Mouse (Mus musculus): ENCODE measurements around the gene Ube2l6. TPM values are rescaled to one million over a fixed set of nuclear protein-coding genes. Genes with fewer than 3 reads are reported as not detected.
A peak's percentile ranks its signal among the peaks of the same experiment; 100 is the strongest.

The Ube2l6 gene
- 23.2 and 29.0 TPM in 2 replicates for polyA plus RNA-seq (2016; fragmentation: Nextera tagmentation; extraction: Ambion mirVana)

- H3K36me3 ChIP-seq: no peaks in the 10 kb centered on the region
- peak; percentile 76 for ATAC-seq (ENCODE audit: insufficient number of reproducible peaks, insufficient read depth, low FRiP score, low TSS enrichment, low read depth)
- H3K27ac ChIP-seq: 0 out of 2 replicates have a peak within 1 kb of the TSS, but pooled peaks have one; percentile 41
- H3K4me1 ChIP-seq (replicated peaks): no peaks in the 10 kb centered on the region
- H3K27me3 ChIP-seq: no peaks in the 10 kb centered on the region
- H3K4me3 ChIP-seq (replicated peaks): peak within 1 kb of the TSS; percentile 63
- peak within 1 kb of the TSS; percentile 67 for H3K9ac ChIP-seq (replicated peaks)
- H3K4me2 ChIP-seq: peak within 1 kb of the TSS; percentile 98
- peaks cover 9% of the 10 kb centered on the region; the same call in 1 of the 2 replicates for H3K9me3 ChIP-seq
- 0% methylated on average over 21 of the region's 21 CpGs for WGBS
Measured at GRCm38 (mm10) chr2:84798493-84798921, at the start of gene Ube2l6. Gene Ube2l6 (plus strand): TSS chr2:84798828.

GRCm38 (mm10) chr2:84750115-84750514 is 48.5 kb upstream of the Ube2l6 start:
- Histone ChIP-seq H3K9me3 (no peaks in the 10 kb centered on the region), H3K4me1 (replicated peaks) (no peaks in the 10 kb centered on the region), H3K4me3 (replicated peaks) (no peak overlapping the region), H3K4me2 (no peak overlapping the region), H3K27ac (no peak overlapping the region), H3K36me3 (no peaks in the 10 kb centered on the region), H3K27me3 (no peaks in the 10 kb centered on the region), H3K9ac (replicated peaks) (no peak overlapping the region)
- ATAC-seq (ENCODE audit: insufficient number of reproducible peaks, insufficient read depth, low FRiP score, low TSS enrichment, low read depth): no peak
- WGBS: 81% methylated on average over 6 of the region's 6 CpGs

GRCm38 (mm10) chr2:84756245-84756644 is 42.4 kb upstream of the Ube2l6 start:
- no peaks in the 10 kb centered on the region for H3K27me3 ChIP-seq
- H3K36me3 ChIP-seq: no peaks in the 10 kb centered on the region
- 64% methylated on average over 5 of the region's 5 CpGs for whole genome bisulfite sequencing
- no peaks in the 10 kb centered on the region for H3K9me3 ChIP-seq
- no peak overlapping the region for H3K27ac ChIP-seq
- H3K9ac ChIP-seq (replicated peaks): no peak overlapping the region
- H3K4me2 ChIP-seq: no peak overlapping the region
- ATAC-seq (ENCODE audit: insufficient number of reproducible peaks, insufficient read depth, low FRiP score, low TSS enrichment, low read depth): no peak
- H3K4me3 ChIP-seq (replicated peaks): no peak overlapping the region
- H3K4me1 ChIP-seq (replicated peaks): no peaks in the 10 kb centered on the region

- no peaks in the 10 kb centered on the region for H3K36me3 ChIP-seq
- 58% methylated on average over 7 of the region's 7 CpGs for WGBS
Measured at GRCm38 (mm10) chr2:84757026-84757682, 41.5 kb upstream of the Ube2l6 start.

GRCm38 (mm10) chr2:84758542-84759127 is 40.0 kb upstream of the Ube2l6 start:
- 3% methylated on average over 2 of the region's 2 CpGs for WGBS
- no peak overlapping the region for H3K4me3 ChIP-seq (replicated peaks)
- H3K4me1 ChIP-seq (replicated peaks): no peaks in the 10 kb centered on the region
- no peak overlapping the region for H3K27ac ChIP-seq
- peak; percentile 28; the same call in 1 of the 2 replicates for ATAC-seq (ENCODE audit: insufficient number of reproducible peaks, insufficient read depth, low FRiP score, low TSS enrichment, low read depth)
- H3K36me3 ChIP-seq: no peaks in the 10 kb centered on the region
- no peaks in the 10 kb centered on the region for H3K27me3 ChIP-seq
- no peaks in the 10 kb centered on the region for H3K9me3 ChIP-seq
- H3K9ac ChIP-seq (replicated peaks): no peak overlapping the region
- H3K4me2 ChIP-seq: no peak overlapping the region

More at GRCm38 (mm10) chr2:84757026-84757682, 41.5 kb upstream of the Ube2l6 start:
- Histone ChIP-seq H3K9ac (replicated peaks) (no peak overlapping the region), H3K27ac (no peak overlapping the region), H3K4me1 (replicated peaks) (no peaks in the 10 kb centered on the region), H3K27me3 (no peaks in the 10 kb centered on the region), H3K4me3 (replicated peaks) (no peak overlapping the region), H3K4me2 (no peak overlapping the region), H3K9me3 (no peaks in the 10 kb centered on the region)
- ATAC-seq (ENCODE audit: insufficient number of reproducible peaks, insufficient read depth, low FRiP score, low TSS enrichment, low read depth): no peak

GRCm38 (mm10) chr2:84760777-84761176 is 37.9 kb upstream of the Ube2l6 start:
- Histone ChIP-seq H3K9me3 (no peaks in the 10 kb centered on the region), H3K9ac (replicated peaks) (no peak overlapping the region), H3K27me3 (no peaks in the 10 kb centered on the region), H3K4me1 (replicated peaks) (no peaks in the 10 kb centered on the region), H3K4me2 (no peak overlapping the region), H3K36me3 (no peaks in the 10 kb centered on the region), H3K4me3 (replicated peaks) (no peak overlapping the region), H3K27ac (no peak overlapping the region)
- ATAC-seq (ENCODE audit: insufficient number of reproducible peaks, insufficient read depth, low FRiP score, low TSS enrichment, low read depth): no peak
- 68% methylated on average over 8 of the region's 8 CpGs for WGBS

GRCm38 (mm10) chr2:84761309-84761708 is 37.3 kb upstream of the Ube2l6 start:
- H3K4me2 ChIP-seq: no peak overlapping the region
- no peak overlapping the region for H3K9ac ChIP-seq (replicated peaks)
- H3K4me3 ChIP-seq (replicated peaks): no peak overlapping the region
- H3K27ac ChIP-seq: no peak overlapping the region
- no peaks in the 10 kb centered on the region for H3K4me1 ChIP-seq (replicated peaks)
- H3K27me3 ChIP-seq: no peaks in the 10 kb centered on the region
- H3K9me3 ChIP-seq: no peaks in the 10 kb centered on the region
- no peak for ATAC-seq (ENCODE audit: insufficient number of reproducible peaks, insufficient read depth, low FRiP score, low TSS enrichment, low read depth)
- WGBS: 85% methylated on average over 3 of the region's 3 CpGs
- H3K36me3 ChIP-seq: no peaks in the 10 kb centered on the region

GRCm38 (mm10) chr2:84761840-84762239 is 36.8 kb upstream of the Ube2l6 start:
- 92% methylated on average over 1 of the region's 1 CpGs for WGBS

GRCm38 (mm10) chr2:84762295-84762694 is 36.3 kb upstream of the Ube2l6 start:
- H3K27ac ChIP-seq: no peak overlapping the region

More at GRCm38 (mm10) chr2:84761840-84762239, 36.8 kb upstream of the Ube2l6 start:
- H3K27ac ChIP-seq: no peak overlapping the region
- H3K36me3 ChIP-seq: no peaks in the 10 kb centered on the region
- H3K9ac ChIP-seq (replicated peaks): no peak overlapping the region
- no peak overlapping the region for H3K4me3 ChIP-seq (replicated peaks)
- no peak for ATAC-seq (ENCODE audit: insufficient number of reproducible peaks, insufficient read depth, low FRiP score, low TSS enrichment, low read depth)
- H3K4me2 ChIP-seq: no peak overlapping the region
- H3K4me1 ChIP-seq (replicated peaks): no peaks in the 10 kb centered on the region
- H3K27me3 ChIP-seq: no peaks in the 10 kb centered on the region
- H3K9me3 ChIP-seq: no peaks in the 10 kb centered on the region

GRCm38 (mm10) chr2:84762818-84763217 is 35.8 kb upstream of the Ube2l6 start:
- ATAC-seq (ENCODE audit: insufficient number of reproducible peaks, insufficient read depth, low FRiP score, low TSS enrichment, low read depth): no peak
- no peaks in the 10 kb centered on the region for H3K4me1 ChIP-seq (replicated peaks)
- WGBS: 48% methylated on average over 1 of the region's 1 CpGs
- H3K9ac ChIP-seq (replicated peaks): no peak overlapping the region
- no peak overlapping the region for H3K4me2 ChIP-seq
- no peaks in the 10 kb centered on the region for H3K9me3 ChIP-seq
- H3K27me3 ChIP-seq: no peaks in the 10 kb centered on the region
- no peak overlapping the region for H3K4me3 ChIP-seq (replicated peaks)
- no peak overlapping the region for H3K27ac ChIP-seq
- no peaks in the 10 kb centered on the region for H3K36me3 ChIP-seq

More at GRCm38 (mm10) chr2:84762295-84762694, 36.3 kb upstream of the Ube2l6 start:
- Histone ChIP-seq H3K9ac (replicated peaks) (no peak overlapping the region), H3K27me3 (no peaks in the 10 kb centered on the region), H3K4me2 (no peak overlapping the region), H3K4me1 (replicated peaks) (no peaks in the 10 kb centered on the region), H3K36me3 (no peaks in the 10 kb centered on the region), H3K4me3 (replicated peaks) (no peak overlapping the region), H3K9me3 (no peaks in the 10 kb centered on the region)
- 69% methylated on average over 4 of the region's 4 CpGs for WGBS
- no peak for ATAC-seq (ENCODE audit: insufficient number of reproducible peaks, insufficient read depth, low FRiP score, low TSS enrichment, low read depth)

GRCm38 (mm10) chr2:84770501-84770900 is 28.1 kb upstream of the Ube2l6 start:
- Histone ChIP-seq H3K4me3 (replicated peaks) (no peak overlapping the region), H3K27ac (no peak overlapping the region), H3K4me1 (replicated peaks) (peaks cover 14% of the 10 kb centered on the region), H3K9me3 (no peaks in the 10 kb centered on the region), H3K36me3 (no peaks in the 10 kb centered on the region), H3K9ac (replicated peaks) (no peak overlapping the region), H3K4me2 (no peak overlapping the region), H3K27me3 (no peaks in the 10 kb centered on the region)
- WGBS: 77% methylated on average over 6 of the region's 6 CpGs
- no peak for ATAC-seq (ENCODE audit: insufficient number of reproducible peaks, insufficient read depth, low FRiP score, low TSS enrichment, low read depth)

Data from limb, embryonic 12.5 days (tissue).